11 mouse cellular contexts compared by ENCODE assay signal in the genomic region with DNA sequence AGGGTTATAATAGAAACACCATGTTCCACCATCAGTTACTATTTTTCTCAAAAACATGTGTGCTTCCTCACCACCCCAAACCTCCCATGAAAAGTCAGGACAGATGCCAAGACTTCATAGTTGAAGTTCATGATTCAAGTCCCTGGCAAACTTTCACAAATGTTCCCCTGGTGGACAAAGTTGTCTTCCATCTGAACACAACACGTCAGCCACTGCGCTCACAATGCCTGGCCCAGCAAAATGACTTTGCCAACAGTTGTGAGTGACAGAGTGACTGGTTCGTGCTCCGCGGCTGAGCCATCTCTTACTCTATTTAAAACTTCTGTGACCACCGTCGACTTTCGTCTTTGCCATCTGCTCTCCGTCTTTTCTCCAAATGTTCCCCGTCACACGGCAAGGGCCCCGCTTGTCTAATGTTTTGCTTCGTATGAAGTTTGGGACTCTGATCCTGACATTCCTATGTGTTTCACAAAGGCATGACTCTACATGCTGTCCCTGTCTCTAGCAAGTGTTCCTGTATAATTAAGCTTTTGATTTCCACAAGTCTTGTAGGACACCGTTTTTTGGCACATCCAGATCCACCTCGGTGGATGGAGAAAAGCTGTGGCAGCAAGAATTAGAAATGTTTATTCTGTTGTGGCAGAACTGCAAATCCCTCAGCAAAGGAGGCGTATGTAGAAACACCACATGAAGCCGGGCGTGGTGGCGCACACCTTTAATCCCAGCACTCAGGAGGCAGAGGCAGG.
A peak's percentile ranks its signal among the peaks of the same experiment; 100 is the strongest.
DNase-seq lines count a peak whose midpoint lies in the region; ATAC-seq and TF ChIP-seq lines count a peak whose summit lies in the region.
"Had no signal": no experiment of that assay in that cellular context is flagged by ENCODE, and none has a peak within 500 bp of the region (broad histone marks: within the 10 kb centered on the region; RNA-seq: fewer than 3 reads in every experiment).

No protein-coding gene starts in this region.

- no peak overlapping the region for H3K4me3 ChIP-seq in forebrain, postnatal 0 days (ENCODE audit: low read depth, low read length)
- H3K4me3 ChIP-seq in forebrain, embryonic 11.5 days (ENCODE audit: low read depth, low read length) = no peak overlapping the region
- H3K4me3 ChIP-seq in layer of hippocampus, adult 2 months = no peak overlapping the region
- no peak overlapping the region for H3K4me3 ChIP-seq in stomach, embryonic 15.5 days (replicated peaks)
- H3K4me3 ChIP-seq: midbrain, embryonic 10.5 days had no signal

- WGBS in forebrain, postnatal 0 days = 76% methylated on average over 19 of the region's 19 CpGs
- 95% methylated on average over 19 of the region's 19 CpGs for whole genome bisulfite sequencing in forebrain, embryonic 11.5 days
- 70% methylated on average over 19 of the region's 19 CpGs for WGBS in stomach, embryonic 15.5 days

- H3K4me2 ChIP-seq in forebrain, postnatal 0 days (ENCODE audit: low read depth) = no peak overlapping the region
- no peak overlapping the region for H3K4me2 ChIP-seq in forebrain, embryonic 11.5 days (ENCODE audit: low read depth, low read length, severe bottlenecking)
- H3K4me2 ChIP-seq in stomach, embryonic 15.5 days = no peak overlapping the region

- intact Hi-C loops in heart, postnatal 36 days (cut with DNase I) = no loop called here

- ATAC-seq in forebrain, postnatal 0 days = peak; percentile 66
- ATAC-seq in forebrain, embryonic 11.5 days (replicated peaks; ENCODE audit: low FRiP score) = no peak
- no peak for ATAC-seq in stomach, embryonic 15.5 days (ENCODE audit: insufficient read depth, low FRiP score, low read depth)
- ATAC-seq in megakaryocyte-erythroid progenitor cell, adult 5-6 weeks (replicated peaks; ENCODE audit: low FRiP score, low TSS enrichment, poor library complexity, severe bottlenecking) = no peak
- ATAC-seq: inflammation-experienced regulatory T-cells, adult 6 months had no signal

- no peaks in the 10 kb centered on the region for H3K36me3 ChIP-seq in forebrain, postnatal 0 days (ENCODE audit: insufficient read depth)
- no peaks in the 10 kb centered on the region for H3K36me3 ChIP-seq in forebrain, embryonic 11.5 days (ENCODE audit: control insufficient read depth, insufficient read depth, low read length)
- H3K36me3 ChIP-seq in stomach, embryonic 15.5 days = no peaks in the 10 kb centered on the region
- H3K36me3 ChIP-seq: midbrain, embryonic 10.5 days had no signal

- peak; percentile 19; the same call in 1 of the 2 replicates for TF ChIP-seq CTCF in forebrain, postnatal 0 days (IDR thresholded peaks at IDR 0.05; ENCODE audit: low read depth)
- TF ChIP-seq CTCF in layer of hippocampus, adult 2 months (conservative IDR thresholded peaks at IDR 0.05) = peak; percentile 48

- H3K27ac ChIP-seq in forebrain, postnatal 0 days (ENCODE audit: low read depth, low read length) = no peak overlapping the region
- no peak overlapping the region for H3K27ac ChIP-seq in forebrain, embryonic 11.5 days (ENCODE audit: low read depth, low read length)
- peak overlapping the region; percentile 52; the same call in 1 of the 2 replicates for H3K27ac ChIP-seq in layer of hippocampus, adult 2 months
- 0 out of 2 replicates have a peak overlapping the region, but pooled peaks have one; percentile 13 for H3K27ac ChIP-seq in stomach, embryonic 15.5 days
- H3K27ac ChIP-seq: midbrain, embryonic 10.5 days had no signal

- DNase-seq in forebrain, postnatal 0 days = no peak
- DNase-seq in forebrain, embryonic 11.5 days (ENCODE audit: low spot score) = no peak
- no peak for DNase-seq in layer of hippocampus, adult 2 months (ENCODE audit: low spot score in 2 of 2)
- no peak for DNase-seq in layer of hippocampus, postnatal 10 days (ENCODE audit: low spot score in 2 of 2)
- DNase-seq in heart, postnatal 36 days = peak; percentile 25 to 53
- DNase-seq in B cell, adult 2 months = no peak
- DNase-seq: cerebellum, postnatal 25 days had no signal

- no peaks in the 10 kb centered on the region for H3K4me1 ChIP-seq in forebrain, postnatal 0 days (ENCODE audit: insufficient read depth)
- no peaks in the 10 kb centered on the region for H3K4me1 ChIP-seq in forebrain, embryonic 11.5 days (replicated peaks; ENCODE audit: control insufficient read depth, insufficient read depth, low read length)
- no peaks in the 10 kb centered on the region for H3K4me1 ChIP-seq in stomach, embryonic 15.5 days
- H3K4me1 ChIP-seq: midbrain, embryonic 10.5 days had no signal

- no peaks in the 10 kb centered on the region for H3K9me3 ChIP-seq in forebrain, postnatal 0 days (ENCODE audit: low read length)
- no peaks in the 10 kb centered on the region for H3K9me3 ChIP-seq in forebrain, embryonic 11.5 days (ENCODE audit: control insufficient read depth, low read length)
- no peaks in the 10 kb centered on the region for H3K9me3 ChIP-seq in stomach, embryonic 15.5 days
- H3K9me3 ChIP-seq: midbrain, embryonic 10.5 days had no signal

- no peaks in the 10 kb centered on the region for H3K27me3 ChIP-seq in forebrain, postnatal 0 days (ENCODE audit: insufficient read depth, low read length)
- H3K27me3 ChIP-seq in forebrain, embryonic 11.5 days (ENCODE audit: control insufficient read depth, insufficient read depth, low read length) = no peaks in the 10 kb centered on the region
- no peaks in the 10 kb centered on the region for H3K27me3 ChIP-seq in stomach, embryonic 15.5 days (replicated peaks)

- H3K9ac ChIP-seq in forebrain, postnatal 0 days = no peak overlapping the region
- no peak overlapping the region for H3K9ac ChIP-seq in forebrain, embryonic 11.5 days (ENCODE audit: low read length)
- H3K9ac ChIP-seq in stomach, embryonic 15.5 days = no peak overlapping the region

Comparison
In these comparisons a context has a peak if more than half of its experiments do, and no peak if none do; other contexts are left out.
1. DNase-seq: peak in heart, postnatal 36 days (2 of 2); none in forebrain, postnatal 0 days (single experiment), forebrain, embryonic 11.5 days (single experiment), layer of hippocampus, adult 2 months (0 of 2), layer of hippocampus, postnatal 10 days (0 of 2) and B cell, adult 2 months (0 of 2).
2. H3K27ac ChIP-seq: peak in layer of hippocampus, adult 2 months (single experiment) and stomach, embryonic 15.5 days (single experiment); none in forebrain, postnatal 0 days (single experiment) and forebrain, embryonic 11.5 days (single experiment).